Mouse (Mus musculus) ES-E14 (cell line): ENCODE results near the gene Sox5. TPM values are rescaled to one million over a fixed set of nuclear protein-coding genes. Genes with fewer than 3 reads are reported as not detected.

Experiments used
- DNase-seq: peaks from one replicate; pipeline ENCODE4 v3.0.0-alpha.2; 2013; ENCODE audit warnings: low read depth, low spot score
- H3K27ac ChIP-seq: 2 replicates; pipeline ENCODE4 v1.5.1; 2012; ENCODE audit warnings: low read depth, mild to moderate bottlenecking, low read length, moderate library complexity, mixed read lengths; ENCODE audit not compliant: poor library complexity, insufficient read depth, severe bottlenecking
- H3K36me3 ChIP-seq: 2 replicates; pipeline ENCODE4 v1.6.1; 2012; ENCODE audit warnings: mild to moderate bottlenecking, low read length, moderate library complexity, mixed read lengths; ENCODE audit not compliant: control insufficient read depth, poor library complexity, insufficient read depth, severe bottlenecking
- H3K4me1 ChIP-seq, 2 experiments: fragments of 150-350 bp in 1 of 2; sonication (generic) in 1 of 2; 2 replicates each; pipeline ENCODE4 v1.6.1; 2012; ENCODE audit warnings: low read length in 2 of 2, mild to moderate bottlenecking in 1 of 2, mixed read lengths in 1 of 2; ENCODE audit not compliant: control insufficient read depth in 2 of 2, insufficient read depth in 2 of 2, poor library complexity in 1 of 2
- H3K4me3 ChIP-seq, 2 experiments: fragments of 150-350 bp in 1 of 2; sonication (generic) in 1 of 2; 2 replicates each; pipeline ENCODE4 v1.5.1; 2012; ENCODE audit warnings: low read length in 2 of 2, low read depth in 1 of 2, mild to moderate bottlenecking in 1 of 2, mixed read lengths in 1 of 2; ENCODE audit not compliant: insufficient read depth in 1 of 2, poor library complexity in 1 of 2, severe bottlenecking in 1 of 2
- H3K9ac ChIP-seq: 2 replicates; pipeline ENCODE4 v1.6.1; 2012; ENCODE audit warnings: low read depth, mild to moderate bottlenecking, low read length, mixed read lengths; ENCODE audit not compliant: poor library complexity, insufficient read depth, severe bottlenecking
- H3K9me3 ChIP-seq: fragments of 150-350 bp; sonication (generic); 2 replicates; pipeline ENCODE4 v1.6.1; 2012; ENCODE audit warnings: low read depth, mild to moderate bottlenecking, low read length; ENCODE audit not compliant: control insufficient read depth, insufficient read depth
- CHD2 ChIP-seq: IDR thresholded peaks from 2 replicates; pipeline ENCODE4 v1.6.1; 2014; ENCODE audit warnings: mild to moderate bottlenecking, low read depth, low read length, inconsistent platforms
- HCFC1 ChIP-seq: IDR thresholded peaks from 2 replicates; pipeline ENCODE4 v1.6.1; 2012; ENCODE audit warnings: low read length, inconsistent platforms, borderline replicate concordance; ENCODE audit not compliant: insufficient read depth
- MAFK ChIP-seq: IDR thresholded peaks from 2 replicates; pipeline ENCODE4 v1.6.1; 2014; ENCODE audit warnings: mild to moderate bottlenecking, low read depth, low read length, inconsistent platforms; ENCODE audit not compliant: insufficient read depth
- ZC3H11A ChIP-seq: IDR thresholded peaks from 2 replicates; pipeline ENCODE4 v1.6.1; 2012; ENCODE audit warnings: low read depth, mild to moderate bottlenecking, inconsistent platforms, low read length, borderline replicate concordance
- ZNF384 ChIP-seq: IDR thresholded peaks from 2 replicates; pipeline ENCODE4 v1.6.1; 2012; ENCODE audit warnings: low read depth, low read length, inconsistent platforms
- in situ Hi-C, 2 experiments: fragments of 600-800 bp; cut with MboI; formaldehyde crosslinking; loops; one replicate each; pipeline ENCODE4 v1.15.1; 2025; ENCODE audit warnings: low sequenced_read_pairs in 2 of 2, inconsistent platforms in 1 of 2; ENCODE audit not compliant: unreplicated experiment in 2 of 2
- total RNA-seq: library from RNA; depleted of rRNA; stranded (reverse); fragments of 300-350 nt; gene quantifications from 2 replicates; pipeline ENCODE4 v1.2.3, GENCODE M21; 2012

Gene Sox5
- total RNA-seq, 1 experiment = 0.36 TPM

DNA sequence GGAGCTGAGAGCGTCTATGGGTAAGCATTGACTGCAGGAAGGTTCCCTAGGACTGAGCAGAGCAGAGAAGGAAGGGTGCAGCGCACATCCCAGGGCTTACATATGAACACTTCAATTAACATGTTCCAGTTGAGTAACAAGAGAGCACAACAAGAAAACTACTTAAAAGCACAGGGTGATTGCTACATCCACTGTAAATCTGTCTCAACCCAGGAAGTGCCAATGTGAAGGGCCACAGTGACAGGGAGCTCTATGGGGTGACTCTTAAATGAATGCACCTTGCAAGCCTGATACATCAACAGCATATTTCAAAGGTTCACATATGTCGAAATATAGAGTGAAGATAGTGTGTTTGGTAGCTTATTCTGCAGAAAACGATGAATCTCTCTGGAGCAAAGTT lies 880.9 kb downstream of the Sox5 start:
- H3K36me3 ChIP-seq = no peaks in the 10 kb centered on the region
- H3K4me3 ChIP-seq = no peak overlapping the region
- H3K9ac ChIP-seq = no peak overlapping the region
- no peaks in the 10 kb centered on the region for H3K4me1 ChIP-seq
- no peak overlapping the region for H3K27ac ChIP-seq
- in situ Hi-C loops = no loop called here
- no peaks in the 10 kb centered on the region for H3K9me3 ChIP-seq
- TF ChIP-seq ZNF384 (no peak), CHD2 (no peak), HCFC1 (no peak), ZC3H11A (no peak), MAFK (no peak)
- DNase-seq = no peak

GRCm38 (mm10) chr6:143895092-143895491 lies 886.7 kb downstream of the Sox5 start:
- no peak overlapping the region for H3K4me3 ChIP-seq
- H3K9ac ChIP-seq = no peak overlapping the region
- H3K9me3 ChIP-seq = no peaks in the 10 kb centered on the region
- DNase-seq = no peak
- H3K36me3 ChIP-seq = no peaks in the 10 kb centered on the region
- H3K27ac ChIP-seq = no peak overlapping the region
- H3K4me1 ChIP-seq = no peaks in the 10 kb centered on the region
- in situ Hi-C loops = no loop called here
- TF ChIP-seq CHD2 (no peak), ZNF384 (no peak), ZC3H11A (no peak), HCFC1 (no peak), MAFK (no peak)

- Histone ChIP-seq H3K4me3 (no peak overlapping the region), H3K4me1 (no peaks in the 10 kb centered on the region), H3K36me3 (no peaks in the 10 kb centered on the region), H3K9ac (no peak overlapping the region), H3K27ac (no peak overlapping the region), H3K9me3 (no peaks in the 10 kb centered on the region)
- TF ChIP-seq CHD2 (no peak), MAFK (no peak), HCFC1 (no peak), ZC3H11A (no peak), ZNF384 (no peak)
- in situ Hi-C loops = no loop called here
- no peak for DNase-seq
Measured at GRCm38 (mm10) chr6:143892869-143893268, 888.9 kb downstream of the Sox5 start.

- DNase-seq = no peak
- H3K9me3 ChIP-seq = no peaks in the 10 kb centered on the region
- no peak overlapping the region for H3K4me3 ChIP-seq
- in situ Hi-C loops = no loop called here
- H3K4me1 ChIP-seq = no peaks in the 10 kb centered on the region
- TF ChIP-seq CHD2 = no peak
- no peak for TF ChIP-seq HCFC1
- no peak for TF ChIP-seq MAFK
- TF ChIP-seq ZC3H11A = no peak
- TF ChIP-seq ZNF384 = no peak
- H3K27ac ChIP-seq = no peak overlapping the region
- no peak overlapping the region for H3K9ac ChIP-seq
- H3K36me3 ChIP-seq = no peaks in the 10 kb centered on the region
Measured at GRCm38 (mm10) chr6:143888556-143888955, 893.2 kb downstream of the Sox5 start.

GRCm38 (mm10) chr6:143878525-143878924 lies 903.3 kb downstream of the Sox5 start:
- in situ Hi-C loops = no loop called here
- DNase-seq = no peak

More at GRCm38 (mm10) chr6:143878525-143878924, 903.3 kb downstream of the Sox5 start:
- Histone ChIP-seq H3K4me3 (no peak overlapping the region), H3K4me1 (no peaks in the 10 kb centered on the region), H3K9ac (no peak overlapping the region), H3K9me3 (no peaks in the 10 kb centered on the region), H3K36me3 (no peaks in the 10 kb centered on the region), H3K27ac (no peak overlapping the region)
- TF ChIP-seq CHD2 (no peak), ZNF384 (no peak), MAFK (no peak), HCFC1 (no peak), ZC3H11A (no peak)
